Mouse (Mus musculus) intestine, embryonic 16.5 days (tissue): ENCODE results near the gene S1pr1. TPM values are rescaled to one million over a fixed set of nuclear protein-coding genes. Genes with fewer than 3 reads are reported as not detected.

Experiments used
- ATAC-seq: fragments of 200-750 bp; cut with Nextera tagmentation; 2 replicates; pipeline ENCODE4 v1.8.0; 2017; ENCODE audit warnings: moderate TSS enrichment, moderate library complexity
- H3K27ac ChIP-seq: fragments of 300-500 bp; sonication (generic); 2 replicates; pipeline ENCODE4 v1.5.1; 2014; ENCODE audit warnings: mild to moderate bottlenecking, low read length
- H3K27me3 ChIP-seq: fragments of 300-500 bp; sonication (generic); replicated peaks from 2 replicates; pipeline ENCODE4 v1.6.1; 2014; ENCODE audit warnings: low read length, control low read depth, mixed read lengths; ENCODE audit not compliant: control insufficient read depth, insufficient read depth
- H3K36me3 ChIP-seq: fragments of 300-500 bp; sonication (generic); 2 replicates; pipeline ENCODE4 v1.6.1; 2014; ENCODE audit warnings: low read length, control low read depth; ENCODE audit not compliant: control insufficient read depth, insufficient read depth
- H3K4me1 ChIP-seq: fragments of 300-500 bp; sonication (generic); 2 replicates; pipeline ENCODE4 v1.6.1; 2014; ENCODE audit warnings: low read length, control low read depth, mixed read lengths; ENCODE audit not compliant: control insufficient read depth, insufficient read depth
- H3K4me2 ChIP-seq: fragments of 300-500 bp; sonication (generic); 2 replicates; pipeline ENCODE4 v1.6.1; 2014; ENCODE audit warnings: low read depth, low read length, control low read depth
- H3K4me3 ChIP-seq: fragments of 300-500 bp; sonication (generic); 2 replicates; pipeline ENCODE4 v1.5.1; 2014; ENCODE audit warnings: mild to moderate bottlenecking, low read length
- H3K9ac ChIP-seq: fragments of 300-500 bp; sonication (generic); 2 replicates; pipeline ENCODE4 v1.6.1; 2014; ENCODE audit warnings: low read depth, low read length
- H3K9me3 ChIP-seq: fragments of 300-500 bp; sonication (generic); 2 replicates; pipeline ENCODE4 v1.6.1; 2016; ENCODE audit warnings: low read length, control low read depth; ENCODE audit not compliant: control insufficient read depth
- WGBS: fragments of 180-500 bp; shearing (Covaris S2); extraction: QIAGEN DNeasy Blood & Tissue Kit; methylation state at CpG from one replicate; pipeline ENCODE4 v1.1.7; 2014; 5-methylcytosine and 5-hydroxymethylcytosine counted together
- polyA plus RNA-seq: library from polyadenylated mRNA; unstranded; fragments of >200 nt; fragmentation: Nextera tagmentation; extraction: Ambion mirVana; gene quantifications from 2 replicates; pipeline ENCODE4 v1.2.1, GENCODE M21; 2015

Gene S1pr1
- polyA plus RNA-seq, 1 experiment from 2014 or later = 14.3 TPM

DNA sequence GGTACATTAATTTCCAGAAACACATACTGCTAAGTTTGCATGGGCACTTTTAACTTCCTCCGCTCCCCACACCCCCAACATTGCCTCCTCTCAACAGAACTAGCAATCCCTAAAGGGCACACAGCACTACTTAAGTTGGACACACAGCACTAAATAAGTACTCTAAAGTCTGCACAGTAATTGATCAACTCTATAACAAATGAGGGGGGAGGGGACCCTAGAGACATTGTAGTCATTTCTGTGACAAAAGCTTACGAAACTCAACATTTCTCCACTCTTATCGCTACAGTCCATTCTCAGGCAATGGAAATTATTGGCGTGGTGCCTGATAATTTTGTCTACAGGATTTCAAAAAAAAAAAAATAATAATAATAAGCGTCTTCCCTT, 830 bp downstream of the S1pr1 start:
- WGBS = 12% methylated on average over 5 of the region's 5 CpGs
- H3K4me3 ChIP-seq = peak overlapping the region; percentile 67
- peak overlapping the region; percentile 93 for H3K4me2 ChIP-seq
- ATAC-seq = no peak
- H3K4me1 ChIP-seq = peaks cover 13% of the 10 kb centered on the region; the same call in 1 of the 2 replicates
- no peaks in the 10 kb centered on the region for H3K9me3 ChIP-seq
- H3K27ac ChIP-seq = no peak overlapping the region
- peak overlapping the region; percentile 65 for H3K9ac ChIP-seq
- H3K27me3 ChIP-seq = no peaks in the 10 kb centered on the region
- no peaks in the 10 kb centered on the region for H3K36me3 ChIP-seq

DNA sequence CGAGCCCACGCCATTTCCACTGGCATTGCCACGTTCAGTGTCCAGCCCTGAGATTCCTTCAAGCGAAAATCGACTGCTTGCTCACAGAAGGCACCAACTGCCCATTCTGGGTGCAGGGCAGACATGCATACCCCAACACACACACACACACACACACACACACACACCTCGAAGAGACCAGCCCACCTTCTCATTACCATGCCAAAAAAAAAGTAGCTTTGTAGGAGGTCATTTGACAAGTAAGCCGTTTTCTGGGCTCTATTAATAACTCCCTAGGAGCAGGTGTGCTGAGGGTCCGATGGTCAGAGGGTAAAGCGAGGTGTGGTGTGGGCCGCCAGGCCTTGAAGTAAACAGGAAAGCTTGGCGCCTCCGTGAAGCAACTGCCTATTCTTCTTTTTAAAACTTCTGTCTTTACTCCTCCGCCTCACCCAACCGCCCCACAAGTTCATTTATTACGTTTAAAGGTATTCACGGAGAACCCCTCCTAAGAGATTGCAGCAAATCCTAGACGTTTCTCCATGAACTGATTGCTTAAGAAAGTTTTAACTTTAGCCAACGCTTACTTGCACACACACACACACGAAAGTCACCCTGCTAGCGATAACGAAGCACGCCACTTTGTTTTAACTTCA, 1.3 kb downstream of the S1pr1 start:
- no peak for ATAC-seq
- no peaks in the 10 kb centered on the region for H3K9me3 ChIP-seq
- H3K9ac ChIP-seq = peak overlapping the region; percentile 65
- H3K36me3 ChIP-seq = no peaks in the 10 kb centered on the region
- H3K4me2 ChIP-seq = peak overlapping the region; percentile 93
- peak overlapping the region; percentile 67 for H3K4me3 ChIP-seq
- peaks cover 13% of the 10 kb centered on the region; the same call in 1 of the 2 replicates for H3K4me1 ChIP-seq
- no peaks in the 10 kb centered on the region for H3K27me3 ChIP-seq
- 0 out of 2 replicates have a peak overlapping the region, but pooled peaks have one; percentile 33 for H3K27ac ChIP-seq
- WGBS = 27% methylated on average over 22 of the region's 22 CpGs

DNA sequence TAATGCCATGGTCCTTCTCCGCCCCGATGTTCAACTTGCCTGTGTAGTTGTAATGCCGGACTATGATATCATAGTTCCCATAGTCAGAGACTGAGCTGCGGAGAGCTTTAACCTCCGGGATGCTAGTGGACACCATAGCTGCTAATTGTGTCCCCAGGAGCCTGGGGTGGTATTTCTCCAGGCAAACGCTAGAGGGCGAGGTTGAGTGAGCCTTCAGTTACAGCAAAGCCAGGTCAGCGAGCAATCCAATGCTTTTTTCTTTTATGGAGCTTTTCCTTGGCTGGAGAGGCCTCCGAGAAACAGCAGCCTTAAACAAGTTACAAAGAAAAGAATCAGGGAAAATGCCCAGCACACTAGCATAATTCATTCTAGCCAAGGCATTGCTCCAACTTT, 2.1 kb downstream of the S1pr1 start:
- H3K4me1 ChIP-seq = peaks cover 13% of the 10 kb centered on the region; the same call in 1 of the 2 replicates
- H3K27me3 ChIP-seq = no peaks in the 10 kb centered on the region
- no peak overlapping the region for H3K4me2 ChIP-seq
- no peak overlapping the region for H3K27ac ChIP-seq
- no peak overlapping the region for H3K9ac ChIP-seq
- H3K9me3 ChIP-seq = no peaks in the 10 kb centered on the region
- peak overlapping the region; percentile 15; the same call in 1 of the 2 replicates for H3K4me3 ChIP-seq
- no peaks in the 10 kb centered on the region for H3K36me3 ChIP-seq
- ATAC-seq = peak; percentile 30; the same call in 1 of the 2 replicates
- 14% methylated on average over 9 of the region's 9 CpGs for WGBS

DNA sequence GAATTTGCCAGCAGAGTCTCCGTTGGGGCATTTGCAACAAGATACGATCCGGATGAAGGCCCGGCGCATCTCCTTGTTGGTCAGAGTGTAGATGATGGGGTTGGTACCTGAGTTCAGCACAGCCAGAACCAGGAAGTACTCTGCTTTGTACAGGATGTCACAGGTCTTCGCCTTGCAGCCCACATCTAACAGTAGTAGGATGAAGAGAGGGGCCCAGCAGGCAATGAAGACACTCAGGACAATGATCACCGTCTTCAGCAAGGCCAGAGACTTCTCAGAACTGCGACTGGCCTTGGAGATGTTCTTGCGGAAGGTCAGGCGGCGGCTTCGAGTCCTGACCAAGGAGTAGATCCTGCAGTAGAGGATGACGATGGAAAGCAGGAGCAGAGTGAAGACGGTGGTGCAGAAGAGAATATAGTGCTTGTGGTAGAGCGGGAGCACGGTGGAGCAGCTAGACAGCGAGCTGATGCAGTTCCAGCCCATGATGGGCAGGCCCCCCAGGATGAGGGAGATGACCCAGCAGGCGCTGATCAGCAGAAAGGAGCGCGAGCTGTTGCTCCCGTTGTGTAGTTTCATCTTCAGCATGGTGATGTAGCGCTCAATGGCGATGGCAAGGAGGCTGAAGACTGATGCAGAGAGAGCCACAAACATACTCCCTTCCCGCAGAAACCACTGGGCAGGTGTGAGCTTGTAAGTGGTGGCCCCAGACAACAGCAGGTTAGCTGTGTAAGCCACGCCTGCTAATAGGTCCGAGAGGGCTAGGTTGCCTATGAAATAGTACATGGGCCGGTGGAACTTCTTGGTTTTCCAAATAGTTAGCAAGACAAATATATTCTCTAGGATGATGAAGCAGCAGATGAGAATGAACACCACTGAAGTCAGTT, 2.7 kb downstream of the S1pr1 start:
- H3K9ac ChIP-seq = no peak overlapping the region
- WGBS = 87% methylated on average over 27 of the region's 27 CpGs

DNA sequence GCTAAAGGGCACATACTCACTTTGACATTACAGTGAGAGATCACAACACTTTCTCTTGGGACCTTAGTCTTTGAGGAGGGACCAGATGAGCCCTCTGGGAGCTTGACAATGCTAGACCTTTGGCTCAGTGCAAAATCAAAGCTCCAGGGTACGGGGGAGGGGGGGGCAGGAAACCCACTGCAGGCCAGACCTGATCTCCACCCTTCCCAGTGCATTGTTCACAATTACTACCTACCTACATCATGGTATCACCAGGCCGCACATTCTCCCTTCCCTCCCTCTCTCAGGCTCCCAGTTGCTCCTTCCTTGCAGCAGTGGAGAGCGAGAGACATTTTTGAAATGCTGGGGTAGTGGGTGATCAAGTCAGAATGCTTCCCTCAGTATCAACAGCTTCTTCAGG, 3.5 kb downstream of the S1pr1 start:
- peaks cover 13% of the 10 kb centered on the region; the same call in 1 of the 2 replicates for H3K4me1 ChIP-seq
- H3K9ac ChIP-seq = no peak overlapping the region
- no peaks in the 10 kb centered on the region for H3K9me3 ChIP-seq
- no peak for ATAC-seq
- H3K27me3 ChIP-seq = no peaks in the 10 kb centered on the region
- H3K4me3 ChIP-seq = no peak overlapping the region
- WGBS = 82% methylated on average over 3 of the region's 3 CpGs
- H3K36me3 ChIP-seq = no peaks in the 10 kb centered on the region
- no peak overlapping the region for H3K27ac ChIP-seq
- no peak overlapping the region for H3K4me2 ChIP-seq

More for the DNA sequence above, 2.7 kb downstream of the S1pr1 start:
- H3K4me1 ChIP-seq = peaks cover 13% of the 10 kb centered on the region; the same call in 1 of the 2 replicates
- H3K27me3 ChIP-seq = no peaks in the 10 kb centered on the region
- no peak for ATAC-seq
- H3K4me2 ChIP-seq = peak overlapping the region; percentile 19; the same call in 1 of the 2 replicates
- H3K9me3 ChIP-seq = no peaks in the 10 kb centered on the region
- H3K4me3 ChIP-seq = peak overlapping the region; percentile 15; the same call in 1 of the 2 replicates
- H3K36me3 ChIP-seq = no peaks in the 10 kb centered on the region
- no peak overlapping the region for H3K27ac ChIP-seq

DNA sequence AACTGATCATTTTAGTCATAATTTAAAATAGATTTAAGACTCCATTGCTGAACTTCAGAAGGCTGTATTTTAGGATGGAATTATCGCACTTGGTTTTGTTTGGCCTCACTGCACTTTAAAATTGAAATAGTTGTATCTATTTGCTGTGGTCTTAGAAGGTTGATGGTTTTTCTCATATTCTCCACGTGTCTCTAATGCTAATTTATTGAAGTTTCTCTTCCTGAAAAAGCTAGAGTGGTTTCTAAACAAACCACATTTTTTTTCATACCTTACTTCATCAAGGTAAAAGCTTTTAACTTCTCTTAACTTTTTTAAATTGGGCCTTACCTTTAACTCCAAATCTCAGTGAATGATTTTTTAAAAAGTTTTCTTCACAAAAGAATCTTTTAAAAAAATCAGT, 4.8 kb downstream of the S1pr1 start:
- H3K9me3 ChIP-seq = no peaks in the 10 kb centered on the region
- ATAC-seq = no peak
- WGBS = 68% methylated on average over 2 of the region's 2 CpGs
- no peak overlapping the region for H3K27ac ChIP-seq
- no peaks in the 10 kb centered on the region for H3K27me3 ChIP-seq
- H3K4me3 ChIP-seq = no peak overlapping the region
- H3K36me3 ChIP-seq = no peaks in the 10 kb centered on the region
- H3K4me2 ChIP-seq = no peak overlapping the region
- 0 out of 2 replicates have a peak, but pooled peaks cover 9% of the 10 kb centered on the region for H3K4me1 ChIP-seq
- no peak overlapping the region for H3K9ac ChIP-seq

DNA sequence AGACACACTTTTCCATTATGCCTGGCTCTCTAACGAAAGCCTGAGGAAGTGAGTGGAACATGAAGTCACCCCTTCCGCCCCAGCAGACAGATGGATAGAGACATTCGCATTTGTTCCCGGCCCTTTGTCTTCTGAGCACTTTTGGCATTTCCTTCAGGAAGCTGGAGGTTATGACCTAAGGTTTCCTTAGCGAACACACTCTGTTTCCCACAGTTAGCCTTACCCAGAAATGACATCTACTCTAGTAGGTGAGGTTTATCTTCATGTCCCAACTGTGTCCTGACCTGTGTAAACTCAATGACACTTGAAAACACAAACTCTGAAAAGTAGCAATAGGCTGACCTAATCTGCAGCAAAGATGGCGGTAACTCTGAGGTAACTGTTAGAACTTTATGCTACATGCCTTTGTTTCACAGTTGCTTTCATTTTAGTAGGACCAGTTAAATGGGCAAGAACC, 5.7 kb downstream of the S1pr1 start:
- peak; percentile 50 for ATAC-seq
- H3K4me2 ChIP-seq = no peak overlapping the region
- H3K27ac ChIP-seq = no peak overlapping the region
- 78% methylated on average over 6 of the region's 6 CpGs for WGBS
- H3K4me3 ChIP-seq = no peak overlapping the region
- no peak overlapping the region for H3K9ac ChIP-seq
- H3K36me3 ChIP-seq = no peaks in the 10 kb centered on the region
- H3K27me3 ChIP-seq = no peaks in the 10 kb centered on the region
- 0 out of 2 replicates have a peak, but pooled peaks cover 9% of the 10 kb centered on the region for H3K4me1 ChIP-seq
- no peaks in the 10 kb centered on the region for H3K9me3 ChIP-seq

DNA sequence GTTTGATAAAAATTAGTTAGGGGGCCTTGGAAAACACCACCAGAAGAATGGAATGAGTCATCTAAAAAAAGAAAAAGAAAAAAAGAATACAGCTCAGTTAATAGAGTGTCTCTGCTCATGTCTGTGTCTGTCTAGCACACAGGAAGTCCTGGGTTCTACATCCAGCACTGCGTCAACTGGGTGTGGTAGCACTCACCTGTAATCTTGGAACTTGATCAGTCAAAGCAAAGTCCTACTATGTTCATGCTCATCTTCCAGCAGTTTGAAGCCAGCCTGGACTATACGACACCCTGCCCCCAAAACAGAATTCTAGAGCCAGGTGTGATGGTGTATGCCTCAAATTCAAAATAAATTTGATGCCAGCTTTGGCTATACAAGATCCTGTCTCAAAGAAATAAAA, 8.1 kb downstream of the S1pr1 start:
- Histone ChIP-seq H3K27me3 (no peaks in the 10 kb centered on the region), H3K4me2 (no peak overlapping the region), H3K4me3 (no peak overlapping the region), H3K27ac (no peak overlapping the region), H3K9me3 (no peaks in the 10 kb centered on the region), H3K36me3 (no peaks in the 10 kb centered on the region), H3K4me1 (no peaks in the 10 kb centered on the region), H3K9ac (no peak overlapping the region)
- WGBS = 94% methylated on average over 2 of the region's 2 CpGs
- no peak for ATAC-seq

DNA sequence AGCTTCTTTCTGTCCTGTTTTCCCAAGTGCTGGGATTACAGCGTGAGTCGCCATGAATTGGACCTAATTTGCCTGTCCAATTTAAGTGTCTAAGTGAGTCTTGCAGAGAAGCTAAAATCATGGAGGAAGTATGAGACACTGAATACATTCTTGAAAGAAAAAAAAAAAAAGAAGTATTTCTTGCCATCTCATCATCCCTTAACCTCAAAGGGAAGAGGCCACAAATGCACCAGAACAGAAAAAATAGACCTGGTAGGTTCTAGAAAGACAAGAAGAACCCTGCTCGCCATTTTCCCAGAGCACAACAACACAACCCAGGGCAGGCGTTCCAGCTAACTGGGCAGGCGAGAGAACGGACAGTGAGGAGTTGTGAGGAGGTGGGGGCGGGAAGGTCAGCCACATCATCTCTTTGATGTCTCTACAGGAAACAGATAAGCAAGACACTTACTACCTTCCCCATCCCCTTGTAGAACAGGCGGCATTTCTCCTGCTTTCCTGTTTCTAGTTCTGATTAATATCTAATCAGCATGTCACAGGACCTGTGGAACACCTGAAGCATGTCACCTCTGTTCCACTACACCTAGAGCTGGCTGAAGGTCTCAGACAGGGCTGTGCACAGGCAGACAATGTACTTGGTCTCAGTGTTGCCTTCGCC, 10.5 kb downstream of the S1pr1 start:
- Histone ChIP-seq H3K4me1 (no peaks in the 10 kb centered on the region), H3K27ac (no peak overlapping the region), H3K36me3 (no peaks in the 10 kb centered on the region), H3K27me3 (no peaks in the 10 kb centered on the region), H3K9ac (no peak overlapping the region), H3K4me3 (no peak overlapping the region), H3K4me2 (no peak overlapping the region), H3K9me3 (no peaks in the 10 kb centered on the region)
- WGBS = 77% methylated on average over 9 of the region's 9 CpGs
- no peak for ATAC-seq
